Mouse (Mus musculus) heart, adult 2 months (tissue): ENCODE data around the gene Aasdh.

ENCODE experiments used
- CTCF ChIP-seq: fragments of 200-600 bp; IDR thresholded peaks from 2 replicates; pipeline ENCODE4 v1.8.1; 2022; ENCODE audit warnings: antibody characterized with exemption, mild to moderate bottlenecking, moderate library complexity
- EP300 ChIP-seq: fragments of 200-500 bp; IDR thresholded peaks from 2 replicates; pipeline ENCODE4 v1.6.1; 2011; ENCODE audit warnings: low read depth, low read length, control low read depth; ENCODE audit not compliant: insufficient read depth
- POLR2A ChIP-seq: fragments of 200-500 bp; IDR thresholded peaks from 2 replicates; pipeline ENCODE4 v1.6.1; 2011; ENCODE audit warnings: mild to moderate bottlenecking, low read depth, low read length, control low read depth; ENCODE audit not compliant: insufficient read depth

- TF ChIP-seq CTCF (no peak), POLR2A (no peak), EP300 (no peak)
Measured at GRCm38 (mm10) chr5:76892608-76893007, 12.7 kb downstream of the Aasdh start.
